Mouse (Mus musculus) testis, postnatal 14 days (tissue): ENCODE measurements around the gene Gabra2.

Experiments
- DNase-seq: peaks from one replicate; pipeline ENCODE4 v3.0.0; 2021; ENCODE audit warnings: low spot score

Gene Gabra2

GRCm38 (mm10) chr5:71095725-71096607 lies at the start of gene Gabra2:
TSS of gene Gabra2 (minus strand) at chr5:71095849.
- peak; percentile 12 for DNase-seq

GRCm38 (mm10) chr5:71136691-71137090 lies 41.0 kb upstream of the Gabra2 start:
- DNase-seq = no peak

GRCm38 (mm10) chr5:71135840-71136239 lies 40.2 kb upstream of the Gabra2 start:
- no peak for DNase-seq

GRCm38 (mm10) chr5:71127721-71128120 lies 32.1 kb upstream of the Gabra2 start:
- DNase-seq = no peak

- DNase-seq = no peak
These were observed 19.6 kb upstream of the Gabra2 start for GRCm38 (mm10) chr5:71115216-71115615.

- DNase-seq = peak; percentile 6
These were observed 469 bp downstream of the Gabra2 start for GRCm38 (mm10) chr5:71095180-71095579.

- no peak for DNase-seq
These were observed 873 bp downstream of the Gabra2 start for GRCm38 (mm10) chr5:71094776-71095175.

- no peak for DNase-seq
These were observed 1.8 kb downstream of the Gabra2 start for GRCm38 (mm10) chr5:71093807-71094206.

GRCm38 (mm10) chr5:71092475-71092874 lies 3.2 kb downstream of the Gabra2 start:
- DNase-seq = no peak

GRCm38 (mm10) chr5:71091926-71092325 lies 3.7 kb downstream of the Gabra2 start:
- DNase-seq = no peak

GRCm38 (mm10) chr5:71078861-71079260 lies 16.8 kb downstream of the Gabra2 start:
- no peak for DNase-seq

- no peak for DNase-seq
These were observed 34.0 kb downstream of the Gabra2 start for GRCm38 (mm10) chr5:71061696-71062095.

- DNase-seq = peak; percentile 4
These were observed 37.6 kb downstream of the Gabra2 start for GRCm38 (mm10) chr5:71058047-71058446.

GRCm38 (mm10) chr5:71037352-71037751 lies 58.3 kb downstream of the Gabra2 start:
- DNase-seq = no peak

GRCm38 (mm10) chr5:71025956-71026355 lies 69.7 kb downstream of the Gabra2 start:
- no peak for DNase-seq

GRCm38 (mm10) chr5:71011751-71012150 lies 83.9 kb downstream of the Gabra2 start:
- no peak for DNase-seq

GRCm38 (mm10) chr5:71011271-71011670 lies 84.4 kb downstream of the Gabra2 start:
- no peak for DNase-seq

GRCm38 (mm10) chr5:71010797-71011196 lies 84.9 kb downstream of the Gabra2 start:
- DNase-seq = no peak

- DNase-seq = no peak
These were observed 99.9 kb downstream of the Gabra2 start for GRCm38 (mm10) chr5:70995617-70996325.

- no peak for DNase-seq
These were observed 102.4 kb downstream of the Gabra2 start for GRCm38 (mm10) chr5:70993281-70993680.

- DNase-seq = no peak
These were observed 104.8 kb downstream of the Gabra2 start for GRCm38 (mm10) chr5:70990891-70991290.
